Mouse (Mus musculus) thymus, adult 2 months (tissue): ENCODE data around the gene Kazald1. TPM values are rescaled to one million over a fixed set of nuclear protein-coding genes. Genes with fewer than 3 reads are reported as not detected.

Experiments
- DNase-seq: peaks from one replicate; pipeline ENCODE4 v3.0.0; 2021
- H3K27ac ChIP-seq: fragments of 200-500 bp; 2 replicates; pipeline ENCODE4 v1.5.1; 2012; ENCODE audit warnings: low read length, control low read depth; ENCODE audit not compliant: control insufficient read depth, insufficient read depth
- H3K27me3 ChIP-seq: fragments of 200-500 bp; 2 replicates; pipeline ENCODE4 v1.6.1; 2012; ENCODE audit warnings: mild to moderate bottlenecking, low read length, moderate library complexity, mixed read lengths; ENCODE audit not compliant: control insufficient read depth, insufficient read depth
- H3K36me3 ChIP-seq: fragments of 200-500 bp; 2 replicates; pipeline ENCODE4 v1.6.1; 2012; ENCODE audit warnings: mild to moderate bottlenecking, low read length, moderate library complexity; ENCODE audit not compliant: control insufficient read depth, insufficient read depth
- H3K4me1 ChIP-seq: fragments of 200-500 bp; replicated peaks from 2 replicates; pipeline ENCODE4 v1.6.1; 2012; ENCODE audit warnings: low read length; ENCODE audit not compliant: control insufficient read depth, insufficient read depth
- H3K4me3 ChIP-seq: fragments of 200-500 bp; 2 replicates; pipeline ENCODE4 v1.5.1; 2012; ENCODE audit warnings: mild to moderate bottlenecking, low read length, control low read depth, moderate library complexity; ENCODE audit not compliant: control insufficient read depth, insufficient read depth
- CTCF ChIP-seq: fragments of 200-500 bp; IDR thresholded peaks from 2 replicates; pipeline ENCODE4 v1.5.1; 2012; ENCODE audit warnings: mild to moderate bottlenecking, control low read depth, low read length, moderate library complexity, borderline replicate concordance; ENCODE audit not compliant: control insufficient read depth, poor library complexity, insufficient read depth; ENCODE audit errors: extremely low read depth
- POLR2A ChIP-seq: fragments of 200-500 bp; IDR thresholded peaks from 2 replicates; pipeline ENCODE4 v1.6.1; 2012; ENCODE audit warnings: mild to moderate bottlenecking, low read length, control low read depth, moderate library complexity; ENCODE audit not compliant: control insufficient read depth, poor library complexity, insufficient read depth; ENCODE audit errors: extremely low read depth
- WGBS: fragments of 180-500 bp; shearing (Covaris S2); methylation state at CpG from one replicate; pipeline ENCODE4 v1.1.7; 2018; 5-methylcytosine and 5-hydroxymethylcytosine counted together
- polyA plus RNA-seq: library from polyadenylated mRNA; depleted of rRNA; stranded (reverse); fragments of >200 nt; gene quantifications from 2 replicates; pipeline ENCODE4 v1.2.3, GENCODE M21; 2012

Kazald1 gene
- polyA plus RNA-seq, 1 experiment, result 7.9 TPM

GRCm38 (mm10) chr19:45056908-45057698 lies 17.9 kb upstream of the Kazald1 start:
- TF ChIP-seq CTCF (no peak), POLR2A (no peak)
- peaks cover 6% of the 10 kb centered on the region; the same call in 1 of the 2 replicates for H3K36me3 ChIP-seq
- WGBS, result 50% methylated on average over 7 of the region's 7 CpGs
- DNase-seq, result peak; percentile 43
- peak overlapping the region; percentile 99 for H3K27ac ChIP-seq
- peaks cover 16% of the 10 kb centered on the region for H3K4me1 ChIP-seq
- H3K4me3 ChIP-seq, result peak overlapping the region; percentile 13; the same call in 1 of the 2 replicates
- H3K27me3 ChIP-seq, result no peaks in the 10 kb centered on the region

DNA sequence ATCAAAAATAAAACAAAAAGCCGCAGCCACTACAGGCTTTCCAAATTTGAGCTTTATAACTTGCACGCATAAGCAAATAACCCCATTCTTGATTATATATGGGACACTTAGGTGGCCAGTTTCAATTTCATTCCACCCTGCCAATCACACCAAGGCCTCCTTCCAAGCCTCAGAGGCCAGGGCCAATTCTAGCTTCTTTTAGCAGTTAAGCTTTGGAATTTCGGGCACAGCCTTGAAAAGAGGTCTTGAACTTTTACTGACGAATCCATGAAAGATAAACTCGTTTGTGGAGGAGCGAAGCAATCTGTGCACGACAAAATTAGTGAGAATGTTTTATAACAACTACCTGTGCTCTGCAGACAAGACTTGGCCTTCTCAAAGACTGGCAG lies 17.3 kb upstream of the Kazald1 start:
- DNase-seq, result no peak
- Histone ChIP-seq H3K4me1 (peaks cover 16% of the 10 kb centered on the region), H3K36me3 (peaks cover 4% of the 10 kb centered on the region; the same call in 1 of the 2 replicates), H3K27ac (peak overlapping the region; percentile 99), H3K4me3 (peak overlapping the region; percentile 89), H3K27me3 (no peaks in the 10 kb centered on the region)
- TF ChIP-seq CTCF (no peak), POLR2A (no peak)
- 25% methylated on average over 7 of the region's 7 CpGs for WGBS

GRCm38 (mm10) chr19:45058113-45058839 lies 16.8 kb upstream of the Kazald1 start:
- DNase-seq, result peak; percentile 90
- Histone ChIP-seq H3K4me1 (peaks cover 16% of the 10 kb centered on the region), H3K27me3 (no peaks in the 10 kb centered on the region), H3K4me3 (peak overlapping the region; percentile 89), H3K27ac (peak overlapping the region; percentile 99), H3K36me3 (no peaks in the 10 kb centered on the region)
- WGBS, result under 1% methylated on average over 34 of the region's 34 CpGs
- TF ChIP-seq POLR2A (peak; percentile 91), CTCF (no peak)

- no peaks in the 10 kb centered on the region for H3K36me3 ChIP-seq
- 2% methylated on average over 14 of the region's 14 CpGs for WGBS
Observed at GRCm38 (mm10) chr19:45058841-45059240, 16.2 kb upstream of the Kazald1 start.

GRCm38 (mm10) chr19:45063565-45064292 lies 11.3 kb upstream of the Kazald1 start:
- H3K4me1 ChIP-seq, result peaks cover 3% of the 10 kb centered on the region
- no peak overlapping the region for H3K4me3 ChIP-seq
- WGBS, result 52% methylated on average over 20 of the region's 20 CpGs
- no peaks in the 10 kb centered on the region for H3K27me3 ChIP-seq
- no peak overlapping the region for H3K27ac ChIP-seq
- H3K36me3 ChIP-seq, result no peaks in the 10 kb centered on the region
- TF ChIP-seq CTCF, result peak; percentile 67; the same call in 1 of the 2 replicates
- TF ChIP-seq POLR2A, result no peak
- peak; percentile 63 for DNase-seq

More at GRCm38 (mm10) chr19:45058841-45059240, 16.2 kb upstream of the Kazald1 start:
- peak overlapping the region; percentile 83; the same call in 1 of the 2 replicates for H3K27ac ChIP-seq
- TF ChIP-seq CTCF (no peak), POLR2A (no peak)
- DNase-seq, result no peak
- H3K27me3 ChIP-seq, result no peaks in the 10 kb centered on the region
- H3K4me1 ChIP-seq, result peaks cover 16% of the 10 kb centered on the region
- H3K4me3 ChIP-seq, result peak overlapping the region; percentile 89

GRCm38 (mm10) chr19:45065226-45065625 lies 9.8 kb upstream of the Kazald1 start:
- 72% methylated on average over 21 of the region's 21 CpGs for WGBS
- no peak for TF ChIP-seq CTCF
- no peak for TF ChIP-seq POLR2A
- Histone ChIP-seq H3K4me3 (no peak overlapping the region), H3K4me1 (no peaks in the 10 kb centered on the region), H3K36me3 (no peaks in the 10 kb centered on the region), H3K27ac (no peak overlapping the region), H3K27me3 (no peaks in the 10 kb centered on the region)
- no peak for DNase-seq

DNA sequence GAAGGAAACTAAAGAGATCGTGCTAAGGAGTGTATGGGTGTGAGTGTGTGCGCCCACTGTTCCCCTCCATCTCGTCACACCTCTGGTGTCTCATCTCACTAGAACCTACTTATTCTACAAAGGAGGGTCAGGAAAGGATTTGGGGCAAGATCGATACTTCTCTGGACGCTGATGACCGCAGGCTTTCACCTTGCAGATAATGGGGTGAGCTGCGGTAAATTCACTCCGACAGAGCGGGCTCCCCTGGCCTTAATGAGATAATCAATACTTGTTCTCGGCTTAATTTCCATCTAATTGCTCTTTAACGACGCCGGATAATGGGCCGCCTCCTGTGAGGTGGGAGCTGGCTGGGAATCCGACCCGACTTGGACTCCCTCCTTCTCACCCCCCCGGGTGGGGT lies 7.9 kb upstream of the Kazald1 start:
- Histone ChIP-seq H3K36me3 (no peaks in the 10 kb centered on the region), H3K4me3 (no peak overlapping the region), H3K27ac (no peak overlapping the region), H3K27me3 (no peaks in the 10 kb centered on the region), H3K4me1 (no peaks in the 10 kb centered on the region)
- TF ChIP-seq POLR2A (no peak), CTCF (no peak)
- DNase-seq, result no peak
- 91% methylated on average over 17 of the region's 17 CpGs for WGBS
